Mouse (Mus musculus): Measurements from ENCODE around the gene Carf.

DNA sequence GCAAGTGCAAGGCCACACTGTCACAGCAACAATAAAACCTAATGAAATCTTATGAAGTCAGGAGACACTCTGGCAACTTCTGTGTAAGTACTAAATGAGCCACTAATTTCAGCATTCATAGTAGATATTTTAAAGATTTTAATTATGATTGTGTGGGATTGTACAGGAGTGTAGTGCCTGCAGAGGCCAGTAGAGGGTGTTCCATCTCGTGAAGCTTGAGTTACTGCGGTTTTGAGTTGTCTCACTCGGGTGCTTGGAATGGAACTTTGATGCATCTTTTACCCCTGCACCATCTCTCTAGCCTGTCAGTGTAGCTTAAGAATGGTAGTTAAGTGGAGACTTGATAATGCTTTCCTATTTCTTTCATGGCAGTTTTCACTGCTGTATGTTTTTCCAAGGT, 43.4 kb upstream of the Carf start:
- peak; percentile 47 for TF ChIP-seq CTCF (IDR thresholded peaks at IDR 0.05; ENCODE audit: low read depth)
- no peak for TF ChIP-seq EP300 (IDR thresholded peaks at IDR 0.05; ENCODE audit: low read depth)

Measured in liver, postnatal 0 days (tissue).